Mouse (Mus musculus): ENCODE measurements at regions not wholly inside any gene's neighbourhood (a gene's known extent, or its start where the extent isn't known, plus 50 kb on each side); places are given as distances from the start of the nearest gene placed in this dataset.
"Not testable (repeated sequence)": the region's sequence is repeated elsewhere in the genome, so short reads cannot be mapped to it uniquely, and the experiment has no call there.

GRCm38 (mm10) chr1:17311392-17311791 is 834.3 kb downstream of the Crisp4 start:
- POLR2A ChIA-PET, CTCF ChIA-PET: not testable (repeated sequence)

GRCm38 (mm10) chr1:17309928-17310327 is 835.8 kb downstream of the Crisp4 start:
- POLR2A ChIA-PET, CTCF ChIA-PET: not testable (repeated sequence)
